Mouse (Mus musculus) cerebellum, adult 2 months (tissue): ENCODE results near the gene Psme2. TPM values are rescaled to one million over a fixed set of nuclear protein-coding genes. Genes with fewer than 3 reads are reported as not detected.

Experiments
- DNase-seq, 2 experiments: peaks; one replicate each; pipeline ENCODE4 v3.0.0; 2021
- H3K27ac ChIP-seq: fragments of 200-500 bp; 2 replicates; pipeline ENCODE4 v1.5.1; 2012; ENCODE audit warnings: low read length, control low read depth, inconsistent platforms; ENCODE audit not compliant: insufficient read depth
- H3K27me3 ChIP-seq: fragments of 200-500 bp; 2 replicates; pipeline ENCODE4 v1.6.1; 2012; ENCODE audit warnings: inconsistent platforms, mild to moderate bottlenecking, low read length, moderate library complexity; ENCODE audit not compliant: control insufficient read depth, insufficient read depth
- H3K4me1 ChIP-seq: fragments of 200-500 bp; 2 replicates; pipeline ENCODE4 v1.6.1; 2011; ENCODE audit warnings: low read length; ENCODE audit not compliant: control insufficient read depth, insufficient read depth
- H3K4me3 ChIP-seq: fragments of 200-500 bp; replicated peaks from 2 replicates; pipeline ENCODE3; 2011; ENCODE audit warnings: mild to moderate bottlenecking, low read depth, low read length, control low read depth; ENCODE audit not compliant: insufficient read depth
- CTCF ChIP-seq: fragments of 200-500 bp; IDR thresholded peaks from 2 replicates; pipeline ENCODE4 v1.5.1; 2011; ENCODE audit warnings: low read depth, mild to moderate bottlenecking, control low read depth, low read length, moderate library complexity, borderline replicate concordance; ENCODE audit not compliant: insufficient read depth
- POLR2A ChIP-seq: fragments of 200-500 bp; IDR thresholded peaks from 2 replicates; pipeline ENCODE4 v1.6.1; 2011; ENCODE audit warnings: low read length, control low read depth, borderline replicate concordance; ENCODE audit not compliant: insufficient read depth
- WGBS: fragments of 180-500 bp; shearing (Covaris S2); methylation state at CpG from one replicate; pipeline ENCODE4 v1.1.7; 2018; 5-methylcytosine and 5-hydroxymethylcytosine counted together
- polyA plus RNA-seq: library from polyadenylated mRNA; depleted of rRNA; stranded (reverse); fragments of >200 nt; gene quantifications from 2 replicates; pipeline ENCODE4 v1.2.3, GENCODE M21; 2012

Psme2 gene
- polyA plus RNA-seq, 1 experiment: 46.8 TPM

GRCm38 (mm10) chr14:55558740-55559448, 32.0 kb downstream of the Psme2 start:
- Histone ChIP-seq H3K4me3 (no peak overlapping the region), H3K27ac (no peak overlapping the region), H3K27me3 (no peaks in the 10 kb centered on the region), H3K4me1 (peaks cover 5% of the 10 kb centered on the region; the same call in 1 of the 2 replicates)
- DNase-seq: no peak
- TF ChIP-seq POLR2A (no peak), CTCF (no peak)
- WGBS: 53% methylated on average over 6 of the region's 6 CpGs

DNA sequence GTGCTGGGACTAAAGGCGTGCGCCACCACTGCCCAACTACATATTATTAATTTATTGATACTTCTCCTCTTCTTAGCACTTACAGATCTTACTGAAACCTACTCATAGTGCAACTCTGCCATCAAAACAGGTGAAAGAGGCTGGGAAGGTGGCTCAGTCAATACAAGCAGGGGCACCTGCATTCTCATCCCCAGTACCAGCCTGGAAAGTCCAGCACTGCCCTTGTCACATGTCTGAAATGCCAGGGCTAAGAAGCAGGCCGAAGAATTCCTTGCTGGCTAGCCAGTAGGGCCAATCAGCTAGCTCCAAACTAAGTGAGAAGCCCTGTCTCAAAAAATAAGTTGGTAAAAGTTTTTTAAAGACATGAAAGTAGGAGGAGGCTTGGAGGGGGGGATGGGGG, 33.3 kb downstream of the Psme2 start:
- H3K4me1 ChIP-seq: peaks cover 5% of the 10 kb centered on the region; the same call in 1 of the 2 replicates
- no peak for TF ChIP-seq CTCF
- TF ChIP-seq POLR2A: no peak
- H3K27me3 ChIP-seq: no peaks in the 10 kb centered on the region
- no peak overlapping the region for H3K27ac ChIP-seq
- no peak overlapping the region for H3K4me3 ChIP-seq
- WGBS: 93% methylated on average over 3 of the region's 3 CpGs
- DNase-seq: no peak

- WGBS: 25% methylated on average over 5 of the region's 5 CpGs
- peak; percentile 74 to 80 for DNase-seq
- H3K27ac ChIP-seq: no peak overlapping the region
- H3K27me3 ChIP-seq: no peaks in the 10 kb centered on the region
- H3K4me3 ChIP-seq: no peak overlapping the region
- TF ChIP-seq POLR2A (no peak), CTCF (peak; percentile 87)
- H3K4me1 ChIP-seq: peaks cover 4% of the 10 kb centered on the region; the same call in 1 of the 2 replicates
These were observed 33.9 kb downstream of the Psme2 start for GRCm38 (mm10) chr14:55557003-55557402.

DNA sequence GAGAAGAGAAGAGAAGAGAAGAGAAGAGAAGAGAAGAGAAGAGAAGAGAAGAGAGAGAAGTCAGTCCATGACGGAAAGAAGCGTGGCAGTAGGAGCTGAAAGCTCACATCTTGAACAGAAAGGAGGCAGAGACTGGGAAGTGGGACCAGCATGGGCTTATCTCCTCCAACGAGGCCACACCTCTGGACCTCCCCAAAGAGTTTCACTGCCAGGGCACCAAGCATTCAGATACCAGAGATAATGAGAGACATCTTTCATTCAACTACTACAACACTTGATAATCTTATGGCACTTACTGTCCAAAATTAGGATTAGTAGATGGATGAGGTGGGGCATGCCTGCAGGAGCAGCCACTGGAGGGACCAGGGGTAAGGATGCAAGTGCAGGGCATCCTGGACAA, 35.1 kb downstream of the Psme2 start:
- Histone ChIP-seq H3K4me1 (no peaks in the 10 kb centered on the region), H3K27me3 (no peaks in the 10 kb centered on the region), H3K4me3 (no peak overlapping the region), H3K27ac (no peak overlapping the region)
- TF ChIP-seq POLR2A (no peak), CTCF (no peak)
- 82% methylated on average over 3 of the region's 3 CpGs for WGBS
- DNase-seq: no peak

- no peak overlapping the region for H3K27ac ChIP-seq
- peaks cover 4% of the 10 kb centered on the region; the same call in 1 of the 2 replicates for H3K4me1 ChIP-seq
- no peak overlapping the region for H3K4me3 ChIP-seq
- H3K27me3 ChIP-seq: no peaks in the 10 kb centered on the region
- no peak for TF ChIP-seq CTCF
- TF ChIP-seq POLR2A: no peak
- DNase-seq: no peak
These were observed 36.3 kb downstream of the Psme2 start for GRCm38 (mm10) chr14:55554635-55555034.

DNA sequence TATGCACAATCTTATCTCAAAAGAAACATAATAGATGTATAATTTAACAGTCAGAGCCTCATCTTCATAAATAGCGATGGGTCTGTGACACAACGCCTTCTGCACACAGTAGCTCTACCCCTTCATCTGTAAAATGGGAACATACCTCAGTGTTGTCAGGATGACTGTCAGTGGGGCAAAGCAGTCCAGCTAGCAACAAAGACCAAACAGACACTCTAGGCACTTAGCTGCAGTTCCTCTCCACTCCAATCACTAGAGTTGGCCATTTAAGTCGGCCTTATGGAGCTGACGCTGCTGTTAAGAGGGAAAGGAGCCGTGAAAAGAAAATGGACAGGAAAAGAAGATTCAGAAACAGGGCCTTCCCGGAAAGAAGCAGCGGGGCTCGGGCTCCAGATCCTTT, 39.1 kb downstream of the Psme2 start:
- TF ChIP-seq POLR2A: no peak
- no peak for TF ChIP-seq CTCF
- H3K27ac ChIP-seq: no peak overlapping the region
- no peak overlapping the region for H3K4me3 ChIP-seq
- peaks cover 4% of the 10 kb centered on the region; the same call in 1 of the 2 replicates for H3K4me1 ChIP-seq
- DNase-seq: no peak
- no peaks in the 10 kb centered on the region for H3K27me3 ChIP-seq
- WGBS: 88% methylated on average over 8 of the region's 8 CpGs

DNA sequence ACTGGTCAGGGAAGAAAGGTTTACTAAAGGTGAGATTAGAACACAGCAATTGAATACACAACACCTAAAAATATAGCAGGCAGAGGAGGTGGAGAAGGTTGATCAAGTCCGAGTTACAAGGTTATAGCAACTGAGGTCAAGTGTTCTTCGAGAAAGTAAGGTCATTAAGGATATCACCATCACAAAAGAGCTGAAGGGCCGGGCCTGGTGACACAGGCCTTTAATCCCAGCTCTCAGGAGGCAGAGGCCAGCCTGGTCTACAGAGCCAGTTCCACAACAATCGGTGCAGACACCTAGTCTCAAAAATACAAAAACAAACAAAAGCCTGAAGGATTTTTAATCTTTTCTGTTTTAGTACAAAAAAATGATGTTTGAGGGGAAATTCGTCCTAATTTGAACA, 39.6 kb downstream of the Psme2 start:
- DNase-seq: no peak
- Histone ChIP-seq H3K4me3 (no peak overlapping the region), H3K27me3 (no peaks in the 10 kb centered on the region), H3K4me1 (peaks cover 4% of the 10 kb centered on the region; the same call in 1 of the 2 replicates), H3K27ac (no peak overlapping the region)
- 85% methylated on average over 5 of the region's 5 CpGs for whole genome bisulfite sequencing
- no peak for TF ChIP-seq POLR2A
- TF ChIP-seq CTCF: no peak

- Histone ChIP-seq H3K4me1 (peaks cover 4% of the 10 kb centered on the region; the same call in 1 of the 2 replicates), H3K27ac (no peak overlapping the region), H3K27me3 (no peaks in the 10 kb centered on the region), H3K4me3 (no peak overlapping the region)
- peak in 1 of 2 experiments; percentile 61 for DNase-seq
- 17% methylated on average over 6 of the region's 6 CpGs for WGBS
- no peak for TF ChIP-seq CTCF
- no peak for TF ChIP-seq POLR2A
These were observed 40.7 kb downstream of the Psme2 start for GRCm38 (mm10) chr14:55550191-55550590.
